ENCODE assay signal across 8 mouse cellular contexts in genomic region chr2:127069781-127070434, GRCm38 (mm10). TPM values are rescaled to one million over a fixed set of nuclear protein-coding genes. Genes with fewer than 3 reads are reported as not detected.
DNase-seq lines count a peak whose midpoint lies in the region; ATAC-seq and TF ChIP-seq lines count a peak whose summit lies in the region.

No protein-coding gene starts in this region.

- 0 out of 2 replicates have a peak, but pooled peaks have one; percentile 43 for ATAC-seq in kidney, embryonic 16.5 days (ENCODE audit: low FRiP score, low TSS enrichment)
- ATAC-seq in hindbrain, embryonic 11.5 days (ENCODE audit: low FRiP score) = no peak
- ATAC-seq in midbrain, embryonic 11.5 days (ENCODE audit: low FRiP score) = no peak

- H3K4me1 ChIP-seq in kidney, embryonic 16.5 days (ENCODE audit: insufficient read depth, low read length) = peaks cover 8% of the 10 kb centered on the region
- peaks cover 1% of the 10 kb centered on the region; the same call in 1 of the 2 replicates for H3K4me1 ChIP-seq in cortical plate, adult 2 months (ENCODE audit: control insufficient read depth, insufficient read depth, low read length)
- no peaks in the 10 kb centered on the region for H3K4me1 ChIP-seq in hindbrain, embryonic 11.5 days (replicated peaks; ENCODE audit: control insufficient read depth, insufficient read depth, low read length)
- H3K4me1 ChIP-seq in midbrain, embryonic 11.5 days (ENCODE audit: control insufficient read depth, insufficient read depth, low read length) = peaks cover 2% of the 10 kb centered on the region; the same call in 1 of the 2 replicates

- 7% methylated on average over 11 of the region's 11 CpGs for WGBS in kidney, embryonic 16.5 days
- 15% methylated on average over 11 of the region's 11 CpGs for WGBS in hindbrain, embryonic 11.5 days
- 23% methylated on average over 11 of the region's 11 CpGs for WGBS in midbrain, embryonic 11.5 days

- no peak for DNase-seq in kidney, postnatal 14 days
- no peak for DNase-seq in hindbrain, embryonic 11.5 days (ENCODE audit: low spot score)
- DNase-seq in midbrain, embryonic 11.5 days (ENCODE audit: low spot score, missing footprints) = no peak
- no peak for DNase-seq in spleen, adult 12 weeks (ENCODE audit: low spot score)
- DNase-seq in frontal cortex, postnatal 14 days (ENCODE audit: low spot score in 2 of 2) = no peak
- no peak for DNase-seq in adrenal gland, adult 18-20 months (ENCODE audit: low spot score in 2 of 2)

- TF ChIP-seq CTCF in cortical plate, adult 2 months (IDR thresholded peaks at IDR 0.05; ENCODE audit: extremely low read depth, insufficient read depth, low read length) = no peak

- H3K36me3 ChIP-seq in kidney, embryonic 16.5 days (ENCODE audit: insufficient read depth, low read length) = peaks cover 8% of the 10 kb centered on the region
- no peaks in the 10 kb centered on the region for H3K36me3 ChIP-seq in hindbrain, embryonic 11.5 days (ENCODE audit: control insufficient read depth, insufficient read depth, low read length)
- H3K36me3 ChIP-seq in midbrain, embryonic 11.5 days (ENCODE audit: control insufficient read depth, insufficient read depth, low read length) = no peaks in the 10 kb centered on the region

- TF ChIP-seq POLR2A in cortical plate, adult 2 months (IDR thresholded peaks at IDR 0.05; ENCODE audit: extremely low read depth, insufficient read depth, low read length) = no peak

- peak overlapping the region; percentile 77 for H3K4me2 ChIP-seq in kidney, embryonic 16.5 days (replicated peaks; ENCODE audit: low read depth, low read length)
- peak overlapping the region; percentile 51 for H3K4me2 ChIP-seq in hindbrain, embryonic 11.5 days (replicated peaks; ENCODE audit: low read depth, low read length)
- H3K4me2 ChIP-seq in midbrain, embryonic 11.5 days = peak overlapping the region; percentile 65

- no peaks in the 10 kb centered on the region for H3K9me3 ChIP-seq in kidney, embryonic 16.5 days (ENCODE audit: low read length)
- no peaks in the 10 kb centered on the region for H3K9me3 ChIP-seq in hindbrain, embryonic 11.5 days (ENCODE audit: control insufficient read depth, low read length)
- H3K9me3 ChIP-seq in midbrain, embryonic 11.5 days (ENCODE audit: control insufficient read depth, low read length) = no peaks in the 10 kb centered on the region

- peak overlapping the region; percentile 71 for H3K9ac ChIP-seq in kidney, embryonic 16.5 days (replicated peaks; ENCODE audit: low read length)
- peak overlapping the region; percentile 2; the same call in 1 of the 2 replicates for H3K9ac ChIP-seq in hindbrain, embryonic 11.5 days (ENCODE audit: low read depth, low read length)
- H3K9ac ChIP-seq in midbrain, embryonic 11.5 days (ENCODE audit: low read length) = peak overlapping the region; percentile 77

- H3K27ac ChIP-seq in kidney, embryonic 16.5 days (ENCODE audit: low read length) = peak overlapping the region; percentile 77
- no peak overlapping the region for H3K27ac ChIP-seq in cortical plate, adult 2 months (ENCODE audit: insufficient read depth, low read length)
- no peak overlapping the region for H3K27ac ChIP-seq in hindbrain, embryonic 11.5 days (ENCODE audit: low read depth, low read length)
- no peak overlapping the region for H3K27ac ChIP-seq in midbrain, embryonic 11.5 days (ENCODE audit: low read depth, low read length)

- peak overlapping the region; percentile 72 for H3K4me3 ChIP-seq in kidney, embryonic 16.5 days (ENCODE audit: low read length)
- peak overlapping the region; percentile 48 for H3K4me3 ChIP-seq in cortical plate, adult 2 months (ENCODE audit: insufficient read depth, low read length)
- H3K4me3 ChIP-seq in hindbrain, embryonic 11.5 days (ENCODE audit: low read depth, low read length) = peak overlapping the region; percentile 59
- H3K4me3 ChIP-seq in midbrain, embryonic 11.5 days (ENCODE audit: low read depth, low read length) = peak overlapping the region; percentile 64

- H3K27me3 ChIP-seq in kidney, embryonic 16.5 days (ENCODE audit: insufficient read depth, low read length) = no peaks in the 10 kb centered on the region
- H3K27me3 ChIP-seq in hindbrain, embryonic 11.5 days (ENCODE audit: control insufficient read depth, insufficient read depth, low read length) = no peaks in the 10 kb centered on the region
- H3K27me3 ChIP-seq in midbrain, embryonic 11.5 days (ENCODE audit: control insufficient read depth, insufficient read depth, low read length) = no peaks in the 10 kb centered on the region

RNA-seq across cellular contexts. Expression of gene Blvra, which starts 0.6 kb away (rescaled TPM):
- polyA plus RNA-seq in kidney, embryonic 16.5 days (2015; fragmentation: Nextera tagmentation; extraction: Ambion mirVana) = 47.4 and 51.5 TPM in 2 replicates
- 23.7 and 26.5 TPM in 2 replicates for polyA plus RNA-seq in cortical plate, adult 2 months (2012; rRNA removed)
- 23.5 and 24.1 TPM in 2 replicates for polyA plus RNA-seq in hindbrain, embryonic 11.5 days (2014; fragmentation: Nextera tagmentation; extraction: Ambion mirVana)
- 20.7 and 23.2 TPM in 2 replicates for polyA plus RNA-seq in midbrain, embryonic 11.5 days (2014; fragmentation: Nextera tagmentation; extraction: Ambion mirVana)
- total RNA-seq in adrenal gland, adult 18-20 months (2021) = 10 to 100 TPM; 21.6 to 33.8 TPM

Comparison
In these comparisons a context has a peak if more than half of its experiments do, and no peak if none do; other contexts are left out.
1. H3K9ac ChIP-seq: peak in every context shown above with its lines; median percentile 77 in midbrain, embryonic 11.5 days; 71 in kidney, embryonic 16.5 days; 2 in hindbrain, embryonic 11.5 days.